Mouse (Mus musculus): ENCODE results near the gene Nf1.
"Not testable (repeated sequence)": the region's sequence is repeated elsewhere in the genome, so short reads cannot be mapped to it uniquely, and the experiment has no call there.

Nf1 gene

DNA sequence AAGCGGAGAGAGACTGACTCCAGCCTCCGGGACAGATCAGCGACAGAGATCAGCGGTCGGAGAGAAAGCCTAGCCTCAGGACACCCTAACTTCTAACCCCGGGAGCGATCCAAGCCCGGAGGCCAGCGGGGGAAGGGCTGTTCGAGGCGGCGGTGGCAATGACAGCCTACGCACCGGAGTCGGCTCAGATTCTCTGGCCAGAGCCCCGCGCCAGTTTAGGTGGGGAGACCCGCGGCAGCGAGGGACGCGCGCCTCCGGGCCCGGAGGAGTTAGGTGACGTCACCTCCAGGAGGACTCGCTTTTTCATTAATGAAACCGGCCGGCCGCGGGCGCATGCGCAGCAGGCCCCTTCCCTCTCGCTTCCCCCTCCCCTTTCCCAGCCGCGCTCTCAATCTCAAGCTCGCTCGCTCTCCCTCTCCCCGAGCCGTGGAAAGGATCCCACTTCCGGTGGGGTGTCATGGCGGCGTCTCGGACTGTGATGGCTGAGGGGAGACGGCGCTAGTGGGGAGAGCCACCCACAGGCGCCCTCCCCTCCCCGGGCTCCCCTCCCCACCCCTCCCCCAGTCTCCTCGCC, at the start of gene Nf1:
Gene Nf1, plus strand, starts transcription at position 460 of the 574 bp plus-strand sequence.
- DNase-seq = peak; percentile 99

DNA sequence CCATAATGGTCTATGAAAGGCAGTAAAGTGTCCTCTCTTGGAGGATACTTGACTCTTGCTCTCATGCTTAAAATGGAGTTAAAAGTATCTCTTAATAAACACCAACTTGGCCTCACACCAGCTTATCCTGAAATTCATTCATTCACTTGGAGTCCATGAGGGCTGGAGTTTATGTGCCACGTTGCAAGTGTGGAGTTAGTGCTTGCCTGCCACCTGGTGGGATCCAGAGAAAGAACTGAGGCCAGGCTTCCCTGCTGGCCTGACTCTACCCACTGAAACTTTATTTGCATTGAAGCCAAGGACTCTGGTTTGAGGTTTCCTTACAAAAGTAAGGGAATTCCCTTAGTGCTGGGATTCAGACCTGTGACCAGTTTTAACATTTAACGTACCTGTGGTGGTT, 49.0 kb upstream of the Nf1 start:
- peak; percentile 34 for DNase-seq

DNA sequence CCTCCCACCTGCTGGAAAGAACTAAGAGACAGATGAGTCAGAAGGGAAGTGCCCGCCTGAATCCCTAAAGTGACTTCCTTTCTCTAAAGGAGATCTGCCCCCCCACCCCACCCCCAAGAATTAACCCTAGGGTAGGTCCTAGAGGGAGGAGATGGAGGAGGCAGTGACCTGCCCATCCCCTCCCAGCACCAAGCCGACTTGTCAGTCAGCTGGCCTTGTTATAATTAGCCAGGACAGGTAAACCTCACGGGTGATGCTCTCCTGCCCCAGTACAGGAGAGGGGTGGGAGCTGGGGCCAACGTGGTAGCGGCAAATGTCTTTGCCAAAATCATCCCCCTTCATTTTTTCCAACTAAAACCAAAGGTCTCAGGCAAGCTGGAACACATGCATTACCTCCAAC, 47.8 kb upstream of the Nf1 start:
- DNase-seq = no peak

DNA sequence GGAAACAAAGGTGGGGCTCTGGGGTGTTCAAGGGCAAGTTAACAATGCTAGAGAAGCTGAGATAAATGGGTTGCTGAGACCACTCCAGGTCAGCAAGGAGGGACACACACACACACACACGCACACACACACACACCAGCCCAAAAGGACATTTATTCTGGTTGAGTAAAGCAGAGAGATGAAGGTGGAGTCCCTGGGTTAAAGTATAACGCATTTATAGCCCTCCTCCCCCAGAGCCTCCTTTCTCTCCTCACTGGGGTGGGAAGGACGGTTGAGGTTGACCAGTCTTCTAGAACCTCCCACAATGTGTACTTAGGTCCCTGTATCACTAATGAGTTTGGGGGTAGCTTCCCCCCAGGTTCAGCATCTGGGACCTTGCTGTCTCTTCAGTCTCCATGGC, 47.4 kb upstream of the Nf1 start:
- DNase-seq = no peak

DNA sequence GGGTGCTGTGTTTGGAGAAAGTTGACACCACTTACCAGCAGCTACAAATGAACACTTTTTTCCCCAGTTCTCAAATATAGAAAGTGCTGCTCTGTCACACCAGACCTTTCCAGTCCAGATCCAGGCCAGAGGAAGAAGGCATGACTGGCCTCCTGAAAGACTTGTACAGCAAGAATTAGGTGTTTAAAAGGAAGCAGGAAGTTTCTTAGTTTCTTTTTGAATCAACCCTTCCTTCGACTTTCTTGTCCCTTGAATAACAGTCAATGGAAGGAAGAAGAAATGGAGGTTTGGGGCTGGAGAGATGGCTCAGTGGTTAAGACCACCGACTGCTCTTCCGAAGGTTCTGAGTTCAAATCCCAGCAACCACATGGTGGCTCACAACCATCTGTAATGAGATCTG, 46.5 kb upstream of the Nf1 start:
- DNase-seq = no peak

DNA sequence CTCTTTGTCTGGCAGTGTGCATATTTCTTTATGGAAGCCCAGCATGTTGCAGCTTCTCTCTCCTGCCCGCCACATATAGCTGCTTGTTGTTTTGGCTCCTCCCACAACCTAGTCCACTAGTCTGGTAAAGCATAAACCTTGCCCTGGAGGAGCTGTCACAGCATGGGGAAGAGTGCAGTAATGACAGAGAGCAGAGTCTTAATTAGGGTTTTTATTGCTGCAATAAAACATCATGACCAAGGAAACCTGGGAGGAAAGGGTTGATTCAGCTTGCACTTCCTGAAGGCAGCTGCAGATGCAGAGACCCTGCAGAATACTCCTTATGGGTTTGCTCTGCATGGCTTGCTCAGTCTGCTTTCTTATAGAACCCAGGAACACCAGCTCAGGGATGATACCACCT, 45.5 kb upstream of the Nf1 start:
- DNase-seq = peak; percentile 19

DNA sequence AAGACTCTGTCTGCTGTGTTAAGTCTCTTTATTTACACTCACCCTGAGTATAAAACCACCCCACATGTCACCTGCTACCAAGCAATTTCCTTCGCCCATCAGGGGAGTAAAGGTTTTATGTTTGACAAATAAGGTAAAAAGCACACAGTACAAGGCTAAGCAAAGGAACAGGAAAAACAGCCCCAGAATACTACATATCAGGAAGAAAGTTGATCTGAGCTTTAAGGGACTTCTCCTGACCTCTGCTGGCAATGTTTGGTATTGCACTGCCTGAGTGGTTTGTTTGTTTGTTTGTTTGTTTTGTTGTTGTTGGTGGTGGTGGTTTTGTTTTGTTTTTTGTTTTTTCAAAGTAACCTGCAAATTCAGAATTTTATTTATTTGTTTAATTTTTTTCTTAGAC, 43.3 kb upstream of the Nf1 start:
- DNase-seq = peak; percentile 73

DNA sequence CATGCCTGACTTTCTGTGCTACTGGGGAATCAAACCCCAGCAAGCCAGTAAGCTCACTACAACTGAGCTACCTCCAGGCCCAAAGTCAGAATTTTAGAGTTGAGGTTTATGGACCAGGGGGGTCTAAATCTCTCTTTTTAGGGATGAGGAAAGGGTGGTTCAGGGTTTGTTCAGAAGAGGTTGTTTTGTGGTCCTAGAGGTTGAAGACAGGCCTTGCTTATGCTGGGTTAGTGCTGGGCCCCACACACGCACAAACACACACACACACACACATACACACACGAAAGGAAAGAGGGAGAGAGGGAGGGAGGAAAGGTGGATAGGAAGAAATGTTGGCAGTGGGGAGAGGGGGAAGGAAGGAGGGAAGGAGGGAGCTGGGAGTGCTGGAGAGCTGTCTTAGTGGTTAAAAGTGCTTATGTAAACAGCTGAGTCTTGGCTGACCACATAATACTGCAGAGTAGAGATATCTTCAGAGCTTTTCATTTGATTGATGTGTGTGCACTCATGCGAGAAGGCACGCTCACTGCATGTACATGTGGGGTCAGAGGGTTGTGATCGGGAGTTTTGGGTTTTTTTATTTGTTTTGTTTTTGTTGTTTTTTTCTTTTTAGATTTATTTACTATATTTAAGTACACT, 42.5 kb upstream of the Nf1 start, which contains the start of gene Gm9964:
Gene Gm9964, minus strand, starts transcription at position 51 of the 636 bp plus-strand sequence.
- no peak for DNase-seq

DNA sequence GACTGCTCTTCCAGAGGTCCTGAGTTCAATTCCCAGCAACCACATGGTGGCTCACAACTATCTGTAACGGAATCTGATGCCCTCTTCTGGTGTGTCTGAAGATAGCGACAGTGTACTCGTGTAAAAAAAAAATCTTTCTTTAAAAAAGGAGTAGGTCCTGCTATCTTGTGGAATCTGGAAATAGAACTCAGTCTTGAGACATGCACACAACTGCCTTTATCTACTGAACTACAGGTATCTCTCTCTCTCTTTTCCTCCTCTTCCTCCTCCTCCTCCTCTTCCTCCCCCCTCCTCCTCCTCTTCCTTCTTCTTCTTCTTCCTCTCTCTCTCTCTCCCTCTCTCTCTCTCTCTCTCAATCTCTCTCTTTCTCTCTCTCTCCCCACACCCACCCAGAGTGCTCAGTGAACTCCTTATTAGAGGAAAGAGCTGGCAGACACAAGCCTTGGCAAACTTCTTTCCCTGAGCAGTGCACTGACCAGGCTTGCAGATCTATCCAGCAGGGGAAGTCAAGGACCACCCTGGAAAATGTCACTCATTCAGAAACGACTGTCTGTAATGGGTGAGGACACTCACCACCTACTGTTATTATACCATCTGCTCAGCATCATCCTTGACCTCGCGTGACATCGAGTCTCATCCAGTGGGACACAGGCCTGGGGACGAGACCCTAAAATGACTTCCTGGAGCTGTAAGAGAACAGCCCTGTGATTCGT, 39.6 kb upstream of the Nf1 start:
- no peak for DNase-seq

DNA sequence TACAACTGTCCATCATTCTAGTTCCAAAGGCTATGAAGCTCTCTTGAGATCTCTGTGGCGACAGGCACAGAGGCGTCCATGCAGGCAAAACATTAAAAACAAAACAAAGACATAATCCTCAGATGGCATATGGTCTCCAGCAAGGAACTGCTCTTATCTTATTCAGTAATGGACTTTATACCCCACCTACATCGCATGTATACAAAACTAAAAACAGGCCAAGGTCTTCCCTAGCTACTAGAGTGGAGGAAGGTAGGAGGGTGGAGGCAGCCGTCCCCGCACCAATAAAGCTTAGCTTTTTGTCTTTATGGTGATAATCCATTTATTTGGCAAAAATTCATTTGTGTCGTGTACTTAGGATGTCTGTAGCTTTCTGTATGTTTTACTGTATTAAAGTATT, 36.4 kb upstream of the Nf1 start:
- no peak for DNase-seq

DNA sequence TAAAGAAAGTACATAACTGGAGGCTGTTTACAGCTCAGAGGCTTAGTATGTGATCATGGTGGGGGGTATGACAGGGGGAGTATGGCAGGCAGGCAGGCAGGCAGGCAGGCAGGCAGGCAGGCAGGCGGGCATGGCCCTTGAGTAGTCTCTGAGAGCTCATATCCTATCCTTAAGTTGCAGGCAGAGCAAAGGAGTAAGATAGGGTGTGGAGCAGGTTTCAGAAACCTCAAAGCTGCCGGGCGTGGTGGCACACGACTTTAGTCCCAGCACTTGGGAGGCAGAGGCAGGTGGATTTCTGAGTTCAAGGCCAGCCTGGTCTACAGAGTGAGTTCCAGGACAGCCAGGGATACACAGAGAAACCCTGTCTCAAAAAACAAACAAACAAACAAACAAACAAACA, 35.2 kb upstream of the Nf1 start:
- DNase-seq = not testable (repeated sequence)

DNA sequence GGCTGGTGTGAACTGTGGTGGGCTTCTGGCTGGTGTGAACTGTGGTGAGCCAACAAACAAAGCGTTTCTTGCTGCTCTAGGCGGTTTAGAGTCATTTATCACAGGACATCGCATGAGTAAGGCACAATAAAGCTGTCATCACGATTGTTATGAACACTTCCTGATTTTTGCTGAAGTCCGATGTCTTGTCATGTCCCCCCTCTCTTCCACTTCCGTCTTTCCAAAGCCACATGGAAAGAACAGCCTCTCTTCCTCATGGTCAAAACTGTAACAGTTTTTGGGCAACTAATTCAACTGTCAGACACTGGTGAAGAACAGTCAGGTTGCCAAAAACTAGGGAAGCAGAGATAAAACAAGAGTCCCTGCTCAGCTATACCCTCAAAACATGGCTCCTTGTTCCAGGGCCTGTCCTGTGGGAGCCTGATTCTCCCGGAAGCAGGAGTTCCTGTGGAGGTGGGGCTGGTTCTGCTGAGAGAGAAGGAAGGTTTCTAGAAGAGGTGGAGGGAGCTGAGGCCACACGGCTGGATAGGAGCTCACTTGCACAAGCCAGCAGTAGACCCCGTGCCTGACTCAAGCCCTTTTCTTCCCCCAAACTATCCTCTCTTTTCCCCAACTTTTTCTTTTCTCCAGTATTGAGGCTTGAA, 33.7 kb upstream of the Nf1 start:
- DNase-seq = no peak

DNA sequence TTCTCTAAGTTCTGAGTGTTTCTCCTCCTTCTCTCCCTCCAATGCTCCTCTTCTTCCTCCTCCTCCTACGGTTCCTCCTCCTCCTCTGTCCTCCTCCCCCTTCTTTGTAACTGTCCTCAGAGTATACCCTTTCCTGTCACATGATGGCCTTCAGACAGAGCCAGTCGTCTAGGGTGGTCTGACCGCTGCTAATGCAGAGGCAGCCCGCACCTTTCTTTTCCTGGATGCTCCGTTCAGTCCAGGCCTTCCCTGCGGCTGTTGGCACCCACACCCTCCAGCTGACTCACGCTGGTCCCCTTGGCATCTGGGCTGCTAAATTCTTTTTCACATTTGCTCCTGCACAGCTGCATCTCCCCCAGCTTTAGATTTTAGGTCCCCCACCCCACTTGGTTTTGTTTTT, 33.0 kb upstream of the Nf1 start:
- peak; percentile 40 for DNase-seq

DNA sequence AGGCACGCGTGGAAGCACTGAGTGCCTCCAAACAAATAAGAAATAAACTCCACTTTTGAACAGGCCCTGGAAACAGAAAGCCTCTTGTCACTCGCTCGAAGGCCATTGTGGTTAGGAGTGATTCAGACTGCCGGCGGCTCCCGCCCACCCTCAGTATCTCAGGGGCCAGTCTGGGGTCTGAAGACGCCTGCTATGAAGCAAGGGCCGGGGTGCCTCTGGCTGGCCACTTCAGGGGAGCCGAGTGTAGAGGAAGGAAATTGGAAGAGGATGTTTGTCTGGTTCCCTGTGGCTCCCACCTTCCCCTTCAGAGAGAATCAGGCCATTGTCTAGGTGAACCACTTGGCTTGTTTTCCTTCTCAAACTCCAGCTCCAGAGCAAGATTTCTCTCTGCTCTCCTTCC, 32.5 kb upstream of the Nf1 start:
- DNase-seq = peak; percentile 39

DNA sequence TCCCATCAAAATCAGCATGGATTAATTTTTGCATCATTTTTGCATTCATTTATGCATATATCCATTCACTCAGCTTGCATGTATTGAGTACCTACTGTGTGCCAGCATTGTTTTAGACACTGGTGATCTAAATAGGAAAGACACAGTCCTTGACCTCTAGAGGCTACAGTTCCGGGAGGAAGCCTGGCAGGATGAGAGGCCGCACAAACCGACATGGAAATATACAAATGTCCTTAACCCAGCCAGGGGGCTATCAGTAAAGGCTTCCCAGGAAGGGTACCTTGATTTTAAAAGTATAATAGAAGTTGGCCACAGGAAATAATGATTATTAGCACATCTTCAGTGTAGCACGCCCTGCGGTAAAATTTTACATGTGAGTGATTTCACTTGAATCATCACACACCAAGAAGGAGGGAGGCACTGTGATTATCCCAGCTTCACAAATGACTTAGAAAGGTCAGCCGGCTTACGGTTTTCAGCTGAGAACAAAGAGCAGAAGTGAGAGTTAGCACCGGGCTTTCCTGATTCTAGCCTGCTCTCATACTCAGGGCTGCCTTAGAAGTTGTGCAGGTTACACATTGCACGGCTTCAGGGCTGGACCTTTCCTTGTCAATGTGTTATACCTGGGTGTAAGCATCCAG, 31.8 kb upstream of the Nf1 start:
- DNase-seq = peak; percentile 53

DNA sequence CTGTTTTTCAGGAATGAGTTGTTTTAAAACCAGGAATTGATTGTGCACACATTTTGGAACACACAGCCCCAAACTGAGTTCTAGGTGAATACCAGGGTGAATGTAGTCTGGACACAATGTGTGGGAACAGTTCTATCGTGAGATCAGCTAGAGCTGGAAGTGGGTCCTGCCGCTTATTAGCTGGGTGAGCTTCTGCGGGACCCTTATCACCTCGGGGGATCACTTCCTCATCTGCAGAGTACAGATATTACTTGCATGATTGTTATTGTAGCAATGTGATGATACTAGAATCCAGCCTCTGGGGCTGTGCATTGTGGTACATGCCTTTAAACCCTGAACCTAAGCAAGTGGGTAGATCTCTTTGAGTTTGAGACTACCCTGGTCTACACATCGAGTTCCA, 29.0 kb upstream of the Nf1 start:
- DNase-seq = no peak

DNA sequence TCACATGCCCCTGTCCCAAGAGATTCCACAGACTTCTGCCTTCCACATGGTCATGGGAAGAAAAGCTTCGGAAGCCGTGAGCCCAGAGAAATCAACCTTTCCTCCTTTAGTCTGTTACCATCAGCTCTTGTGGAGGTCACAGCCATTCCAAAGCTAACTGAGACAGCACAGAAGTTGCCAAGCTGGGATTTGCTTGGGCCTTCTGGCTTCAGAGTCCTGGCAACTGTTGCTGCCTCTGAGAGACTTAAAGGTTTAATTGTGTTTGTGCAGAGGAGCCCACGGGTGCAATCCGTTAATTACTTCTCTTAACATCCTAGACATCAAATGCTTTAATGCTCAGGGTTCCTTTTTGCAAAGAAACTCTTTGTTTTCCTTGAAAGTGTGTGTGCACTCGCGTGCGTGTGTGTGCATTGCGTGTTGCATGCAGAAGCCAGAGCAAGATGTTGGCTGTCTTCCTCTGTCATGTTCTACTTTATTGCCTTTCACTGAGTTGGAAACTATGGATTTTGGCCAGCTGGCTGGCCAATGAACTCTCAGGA, 22.6 kb upstream of the Nf1 start:
- no peak for DNase-seq

DNA sequence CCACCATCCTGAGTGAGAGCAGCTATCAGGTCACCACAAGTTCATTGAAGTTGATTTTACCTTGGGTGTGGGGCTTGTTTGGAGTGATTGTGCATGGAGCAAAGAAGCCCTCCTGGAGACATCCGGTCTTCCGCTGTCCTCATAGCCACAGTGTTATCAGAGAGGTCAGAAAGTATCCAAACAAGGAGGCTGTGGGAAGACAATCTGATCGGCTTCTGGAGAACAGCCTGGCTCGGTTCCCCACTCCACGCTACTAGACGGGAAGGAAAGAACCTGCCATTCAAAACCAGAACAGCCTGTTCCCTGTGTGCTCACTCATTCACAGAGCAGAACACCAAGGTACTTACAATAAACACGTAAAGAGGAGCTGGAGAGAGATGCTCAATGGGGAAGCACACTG, 19.7 kb upstream of the Nf1 start:
- DNase-seq = no peak

DNA sequence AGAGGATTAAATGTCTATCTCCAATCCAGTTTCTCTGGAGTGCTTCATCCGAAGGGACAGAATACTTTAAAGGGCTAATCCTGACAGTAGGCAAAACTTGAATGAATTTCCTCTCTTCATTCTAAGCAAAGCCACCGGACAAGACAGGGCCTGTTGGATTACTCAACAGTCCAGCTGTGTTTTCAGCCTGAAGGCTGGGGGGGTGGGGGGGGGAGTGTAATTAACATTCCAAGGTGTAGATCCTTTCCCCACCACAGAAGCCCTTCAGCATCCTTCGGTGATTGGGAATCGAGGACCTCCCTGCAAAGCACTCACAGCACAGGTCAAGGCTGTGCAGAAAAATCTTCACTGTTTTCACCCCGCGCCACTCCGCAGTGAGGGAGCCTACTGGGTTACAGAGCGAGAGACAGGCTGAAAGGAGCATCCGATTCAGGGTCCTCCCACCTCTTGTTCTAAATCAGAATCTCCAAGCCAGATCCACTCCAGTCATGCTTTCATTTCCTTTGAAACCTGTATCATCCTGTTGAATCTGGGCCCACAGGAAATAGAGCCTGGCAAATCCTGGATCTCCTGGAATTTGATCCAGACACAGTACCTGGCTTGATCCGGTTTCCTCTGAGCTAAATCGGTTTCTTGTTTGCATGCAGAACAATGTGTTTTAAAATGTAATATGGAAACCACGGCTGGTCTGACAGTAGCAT, 15.4 kb upstream of the Nf1 start:
- DNase-seq = no peak

DNA sequence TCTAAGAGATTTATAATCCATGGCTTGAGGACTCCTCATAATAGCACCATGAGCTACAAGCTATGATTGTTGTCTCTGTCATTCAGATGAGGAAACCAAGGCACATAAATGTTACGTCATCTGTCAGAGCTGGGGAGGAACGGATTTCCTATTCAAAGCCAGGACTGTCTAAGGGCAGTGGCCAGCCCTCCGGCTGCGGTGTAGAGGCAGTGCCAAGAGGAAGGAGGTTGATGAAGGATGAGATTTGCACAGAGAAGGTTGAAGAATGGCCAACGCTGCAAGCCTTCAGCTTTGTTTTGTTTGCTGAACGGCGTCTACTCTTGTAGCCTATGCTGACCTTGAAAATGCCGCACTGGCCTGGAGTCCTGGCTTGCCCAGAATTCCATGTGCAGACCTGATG, 13.8 kb upstream of the Nf1 start:
- no peak for DNase-seq

DNA sequence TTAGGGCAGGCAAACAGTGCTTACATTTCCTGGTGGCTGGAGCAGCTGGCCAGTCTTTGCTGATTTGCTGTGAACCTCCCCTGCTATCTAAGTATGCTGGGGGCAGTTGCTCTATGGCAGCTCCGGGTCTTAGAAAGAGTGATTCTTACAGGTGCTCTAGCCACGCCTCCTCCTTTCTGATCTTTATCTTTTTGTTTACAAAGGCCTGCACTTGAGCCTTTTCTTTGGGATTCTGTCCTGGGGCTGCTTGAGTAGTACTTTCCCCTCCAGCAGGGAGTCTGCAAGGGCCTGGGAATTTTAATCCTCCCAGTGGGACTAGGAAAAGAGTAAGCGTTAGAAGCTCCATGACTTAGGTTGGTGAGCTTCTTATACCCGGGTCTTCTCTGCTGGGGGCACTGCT, 12.4 kb upstream of the Nf1 start:
- no peak for DNase-seq

DNA sequence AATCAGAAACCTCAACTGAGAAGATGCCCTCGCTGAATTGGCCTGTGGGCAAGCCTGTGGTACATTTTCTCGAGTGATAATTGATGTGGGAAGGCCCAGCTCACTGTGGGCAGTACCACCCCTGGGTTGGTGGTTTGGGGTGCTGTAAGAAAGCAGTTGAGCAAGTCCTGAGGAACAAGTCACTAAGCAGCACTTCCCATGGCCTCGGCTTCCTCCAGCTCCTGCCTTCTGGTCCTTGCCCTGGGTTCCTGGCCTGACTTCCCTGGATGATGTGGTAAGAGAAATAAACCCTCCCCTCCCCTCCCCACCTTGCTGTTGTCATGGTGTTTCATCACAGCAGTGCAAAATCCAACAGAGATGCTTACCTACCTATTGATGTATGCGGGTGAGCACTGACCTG, 11.4 kb upstream of the Nf1 start:
- no peak for DNase-seq

DNA sequence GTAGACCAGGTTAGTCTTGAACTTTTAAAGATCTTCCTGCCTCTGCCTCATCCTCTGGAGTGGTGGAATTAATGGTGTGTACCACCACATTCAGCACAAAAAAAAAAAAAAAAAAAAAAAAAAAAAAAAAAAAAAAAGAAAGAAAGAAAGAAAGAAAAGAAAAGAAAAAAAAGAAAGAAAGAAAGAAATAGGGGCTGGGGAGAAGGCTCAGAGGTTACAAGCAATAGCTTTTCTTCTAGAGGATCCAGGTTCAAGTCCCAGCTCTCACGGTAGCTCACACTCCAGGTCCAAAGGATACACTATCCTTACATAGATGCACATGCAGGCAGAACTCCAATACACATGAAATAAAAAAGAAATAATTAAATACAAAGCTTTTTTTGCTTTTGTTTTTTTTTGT, 9.9 kb upstream of the Nf1 start:
- DNase-seq = no peak

Measured in retina, postnatal 1 day (tissue).